Mouse (Mus musculus): ENCODE measurements at regions not wholly inside any gene's neighbourhood (a gene's known extent, or its start where the extent isn't known, plus 50 kb on each side); places are given as distances from the start of the nearest gene placed in this dataset.

DNA sequence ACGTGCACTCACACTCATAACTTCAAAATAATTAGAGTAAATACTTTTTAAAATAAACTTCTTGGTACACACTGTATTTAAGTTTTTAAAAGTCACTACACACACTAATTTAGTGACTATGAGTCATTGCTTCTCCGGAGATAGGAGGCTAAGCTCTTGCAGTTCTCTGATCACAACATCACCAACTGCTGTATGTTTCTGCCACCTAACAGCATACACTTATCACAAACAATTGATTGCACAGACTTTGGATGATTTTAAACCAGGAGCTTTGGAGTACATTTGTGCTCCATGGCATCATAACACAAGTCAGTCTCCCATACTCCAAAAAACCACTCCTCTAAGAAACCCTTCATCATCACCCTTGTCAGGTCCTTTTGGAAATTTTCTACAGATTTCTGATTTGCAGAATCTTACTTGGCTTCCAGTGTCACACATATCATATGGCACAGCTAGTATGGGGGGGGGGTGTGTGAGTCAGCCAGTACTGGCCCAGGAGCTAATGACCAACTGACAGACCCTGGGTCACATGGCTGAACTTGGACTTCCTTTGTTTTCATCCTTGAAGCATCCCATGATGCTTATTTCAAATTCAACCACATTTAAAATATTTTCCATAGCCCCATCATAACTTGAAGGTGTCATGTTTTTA lies 179.1 kb upstream of the Tmtc1 start:
- TF ChIP-seq CTCF (IDR thresholded peaks at IDR 0.05; ENCODE audit: low read depth, low read length) (no peak), GATA1 (IDR thresholded peaks at IDR 0.05; ENCODE audit: borderline replicate concordance, low read length) (no peak)
